Mouse (Mus musculus) thymus, postnatal 0 days (tissue): Measurements from ENCODE around the gene Il5ra. TPM values are rescaled to one million over a fixed set of nuclear protein-coding genes. Genes with fewer than 3 reads are reported as not detected.

Experiments
- DNase-seq: peaks from one replicate; pipeline ENCODE4 v3.0.0-alpha.2; 2015; ENCODE audit warnings: low spot score
- polyA plus RNA-seq: library from polyadenylated mRNA; unstranded; fragments of >200 nt; fragmentation: Nextera tagmentation; extraction: Ambion mirVana; gene quantifications from 2 replicates; pipeline ENCODE4 v1.2.1, GENCODE M21; 2015

Gene Il5ra
- polyA plus RNA-seq, 1 experiment from 2014 or later, result 1.2 TPM

GRCm38 (mm10) chr6:106740244-106740825, 8.5 kb downstream of the Il5ra start:
- DNase-seq, result no peak

GRCm38 (mm10) chr6:106738229-106738628, 10.6 kb downstream of the Il5ra start:
- no peak for DNase-seq

- no peak for DNase-seq
Observed at GRCm38 (mm10) chr6:106732563-106732962, 16.3 kb downstream of the Il5ra start.

- no peak for DNase-seq
Observed at GRCm38 (mm10) chr6:106729682-106730314, 19.0 kb downstream of the Il5ra start.

- DNase-seq, result no peak
Observed at GRCm38 (mm10) chr6:106727703-106728102, 21.1 kb downstream of the Il5ra start.

GRCm38 (mm10) chr6:106726078-106726477, 22.8 kb downstream of the Il5ra start:
- peak; percentile 27 for DNase-seq

- no peak for DNase-seq
Observed at GRCm38 (mm10) chr6:106725642-106726041, 23.2 kb downstream of the Il5ra start.

GRCm38 (mm10) chr6:106705506-106706035, 43.3 kb downstream of the Il5ra start:
- DNase-seq, result no peak

- DNase-seq, result no peak
Observed at GRCm38 (mm10) chr6:106701931-106702330, 46.9 kb downstream of the Il5ra start.

GRCm38 (mm10) chr6:106675581-106675980, 73.3 kb downstream of the Il5ra start:
- DNase-seq, result no peak

GRCm38 (mm10) chr6:106663780-106664651, 84.8 kb downstream of the Il5ra start:
- peak; percentile 64 for DNase-seq

Other genes starting within 250 kb of the Il5ra start
- gene Trnt1, start 20.1 kb upstream of the Il5ra start, polyA plus RNA-seq, result 77.0 and 79.9 TPM in 2 replicates
- 66.4 and 69.5 TPM in 2 replicates for gene Crbn, start 51.0 kb upstream of the Il5ra start, polyA plus RNA-seq